Mouse (Mus musculus): ENCODE data around the gene Tbc1d20.
"Not testable (repeated sequence)": the region's sequence is repeated elsewhere in the genome, so short reads cannot be mapped to it uniquely, and the experiment has no call there.

Tbc1d20 gene

DNA sequence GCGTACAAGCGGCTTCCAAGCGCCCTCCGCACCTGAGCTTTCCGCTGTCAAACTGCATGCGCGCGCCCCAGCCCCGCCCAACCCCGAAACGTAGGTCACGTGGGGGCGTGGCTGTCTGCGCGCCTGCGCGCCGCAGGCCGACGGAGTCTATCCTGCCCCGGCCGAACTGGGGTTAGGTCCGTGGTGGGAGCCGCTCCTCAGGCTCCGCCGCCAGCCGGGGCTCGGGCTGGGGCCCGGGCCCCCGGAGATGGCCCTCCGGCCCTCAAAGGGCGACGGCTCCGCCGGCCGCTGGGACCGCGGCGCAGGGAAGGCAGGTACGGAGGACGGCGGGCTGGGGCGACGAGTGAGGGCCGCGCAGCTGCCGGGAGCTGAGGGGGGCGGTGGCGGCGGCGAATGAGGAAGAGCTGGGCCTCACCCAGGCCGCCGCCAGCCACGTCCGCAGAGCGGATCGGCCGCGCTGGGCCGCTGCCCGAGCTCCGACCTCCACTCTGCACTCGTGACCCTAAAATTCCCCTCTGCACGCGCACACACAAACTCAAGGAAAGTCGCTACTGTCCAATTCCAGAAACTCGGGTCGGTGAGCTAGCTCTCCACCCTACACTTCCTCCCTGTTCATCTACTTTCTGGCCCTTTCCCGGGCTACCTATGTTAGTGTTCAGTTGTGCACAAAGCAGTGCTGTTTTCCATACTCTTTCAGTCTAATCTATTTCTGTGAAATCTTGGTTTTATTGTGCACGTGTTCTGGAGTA is at the start of gene Tbc1d20:
TSS of gene Tbc1d20 (plus strand) at position 102 of the 749 bp plus-strand sequence.
- peak; percentile 94 for DNase-seq (ENCODE audit: low spot score)

DNA sequence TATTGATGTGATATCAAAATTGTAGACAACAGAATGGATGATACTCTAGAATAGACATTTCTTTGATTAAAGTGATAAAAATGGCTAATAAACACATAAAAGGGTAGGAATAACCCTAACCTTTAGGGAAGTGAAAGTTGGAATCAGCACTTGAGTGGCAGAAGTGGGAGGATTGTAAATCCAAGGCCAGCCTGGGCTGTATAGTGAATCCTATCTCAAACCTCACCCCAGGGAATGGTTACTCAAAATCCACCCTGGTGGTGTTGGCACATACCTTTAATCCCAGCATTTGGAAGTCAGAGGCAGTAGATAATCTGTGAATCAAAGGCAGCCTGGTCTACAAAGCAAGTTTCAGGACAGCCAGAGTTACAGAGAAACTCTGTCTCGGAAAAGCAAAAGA is 46.4 kb upstream of the Tbc1d20 start:
- DNase-seq (ENCODE audit: low spot score), result no peak

DNA sequence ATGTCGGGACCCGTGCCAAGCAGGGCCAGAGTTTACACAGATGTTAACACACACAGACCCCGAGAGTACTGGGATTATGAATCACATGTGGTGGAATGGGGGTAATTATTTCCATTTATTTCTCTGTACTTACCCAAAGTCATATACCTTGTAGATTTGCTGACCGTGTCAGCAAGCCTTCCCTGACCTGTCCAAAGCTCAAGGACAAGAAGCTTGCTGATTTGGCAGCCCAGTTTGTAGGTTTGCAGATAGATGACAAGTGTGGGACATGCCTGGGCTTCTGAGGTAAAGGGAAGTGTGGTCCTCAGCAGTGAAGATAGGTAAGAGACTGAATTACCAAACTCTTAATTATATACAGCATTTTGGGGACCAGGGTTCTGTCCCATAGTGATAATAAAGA is 43.1 kb upstream of the Tbc1d20 start:
- DNase-seq (ENCODE audit: low spot score), result no peak

DNA sequence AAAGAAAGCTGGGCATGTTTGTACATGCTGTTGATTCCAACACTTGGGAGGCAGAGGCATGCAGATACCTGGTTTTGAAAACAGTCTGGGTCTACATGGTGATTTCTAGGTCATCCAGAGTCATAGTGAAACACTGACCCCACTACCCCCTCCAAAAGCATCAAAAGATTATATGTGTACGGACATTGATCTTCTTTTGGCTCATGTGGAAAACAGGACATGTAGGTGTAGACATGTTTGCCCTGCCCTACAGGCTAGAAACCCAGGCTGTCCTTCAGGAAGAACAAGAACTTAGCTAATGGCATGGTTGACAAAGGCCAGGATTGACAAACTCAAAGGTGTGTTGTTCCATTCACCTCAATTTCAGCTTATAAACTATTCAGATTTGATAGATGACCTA is 33.9 kb upstream of the Tbc1d20 start:
- no peak for DNase-seq (ENCODE audit: low spot score)

DNA sequence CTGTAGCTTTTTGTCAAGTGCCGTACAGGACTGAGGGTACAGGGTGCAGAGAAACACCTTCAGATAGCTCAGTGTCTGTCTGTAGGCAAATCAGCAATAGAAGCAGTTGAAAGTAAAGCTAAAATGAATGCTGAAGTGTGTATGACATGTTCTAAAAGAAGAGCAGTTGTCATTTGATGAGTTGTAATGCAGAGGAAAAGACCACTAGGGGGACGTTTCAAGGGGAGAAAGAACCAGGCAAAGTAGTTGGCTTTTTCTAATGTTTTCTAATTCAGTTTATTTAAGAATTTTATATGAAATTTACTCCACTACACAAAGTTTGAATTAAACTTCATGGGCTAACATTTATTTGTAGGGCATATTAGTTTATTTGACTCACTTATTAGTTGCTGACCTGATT is 20.0 kb upstream of the Tbc1d20 start:
- DNase-seq (ENCODE audit: low spot score), result no peak

DNA sequence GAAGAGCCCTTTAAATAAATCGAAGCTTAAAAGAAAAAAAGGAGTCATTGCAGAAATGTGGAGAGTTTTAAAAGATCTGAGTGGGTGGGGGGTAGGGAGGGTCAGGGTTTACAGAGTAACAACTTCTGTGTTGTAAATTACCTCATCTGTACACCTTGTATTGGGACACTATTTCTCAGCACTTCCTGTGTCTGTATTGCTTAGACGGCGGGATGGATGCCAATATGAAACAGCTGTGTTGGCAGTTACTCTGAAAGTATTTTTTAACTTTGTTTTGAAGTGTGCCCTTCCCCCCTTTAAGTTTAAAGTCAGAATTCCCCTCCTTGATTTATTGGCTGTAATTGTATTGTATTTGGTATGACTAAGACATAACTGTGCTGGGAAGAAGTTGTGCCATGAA is 12.2 kb upstream of the Tbc1d20 start:
- no peak for DNase-seq (ENCODE audit: low spot score)

DNA sequence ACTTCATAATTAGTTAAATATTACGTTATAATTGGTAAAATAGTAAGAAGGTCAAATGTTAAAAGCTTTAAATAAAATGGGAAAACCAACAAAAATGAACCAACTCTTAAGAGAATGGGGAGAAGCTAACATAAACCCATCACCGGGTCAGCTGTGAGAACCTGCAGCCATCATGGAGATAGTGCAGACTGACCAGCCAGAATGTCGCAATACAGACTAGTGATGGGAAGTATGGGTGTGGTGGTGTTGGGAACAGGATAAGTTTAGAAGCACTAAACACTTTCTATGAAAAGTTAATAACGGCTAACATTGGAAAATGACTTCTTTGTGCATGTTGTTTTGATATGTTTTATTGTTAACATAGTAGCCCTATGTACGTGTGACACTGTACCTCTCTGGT is 6.1 kb upstream of the Tbc1d20 start:
- DNase-seq (ENCODE audit: low spot score), result no peak

DNA sequence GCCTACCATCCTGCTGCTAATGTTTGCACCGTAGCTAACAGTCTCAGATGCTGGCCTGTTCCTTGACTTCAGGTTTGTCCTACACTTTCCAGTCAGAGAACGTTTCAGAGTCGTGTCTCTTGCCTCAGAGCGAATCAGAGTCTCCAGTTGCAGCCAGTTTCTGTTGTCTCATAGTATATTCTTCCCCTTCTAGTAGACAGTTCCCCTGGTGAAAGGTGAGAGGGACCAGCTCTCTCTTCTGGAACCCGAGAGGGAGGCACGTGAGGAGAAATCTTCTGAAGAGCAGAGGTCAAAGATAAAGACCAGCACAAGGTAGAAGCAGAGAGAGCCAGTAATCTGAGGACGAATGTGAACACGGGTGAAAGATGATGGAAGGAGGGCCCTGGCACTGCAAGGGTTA is 5.6 kb upstream of the Tbc1d20 start:
- no peak for DNase-seq (ENCODE audit: low spot score)

DNA sequence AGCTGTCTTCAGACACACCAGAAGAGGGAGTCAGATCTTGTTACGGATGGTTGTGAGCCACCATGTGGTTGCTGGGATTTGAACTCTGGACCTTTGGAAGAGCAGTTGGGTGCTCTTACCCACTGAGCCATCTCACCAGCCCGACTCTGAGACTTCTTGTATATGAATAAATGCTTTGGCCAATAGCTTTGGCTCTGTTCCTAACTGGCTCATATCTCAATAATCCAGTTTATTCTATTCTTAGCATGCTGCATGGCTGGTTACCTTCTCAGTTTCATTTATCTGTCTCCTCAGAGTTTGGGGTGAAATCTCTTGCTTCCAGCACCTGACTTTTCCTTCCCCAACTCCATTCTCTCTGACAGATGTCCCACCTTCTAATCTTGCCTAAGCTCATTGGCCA is 4.0 kb upstream of the Tbc1d20 start:
- DNase-seq (ENCODE audit: low spot score), result not testable (repeated sequence)

DNA sequence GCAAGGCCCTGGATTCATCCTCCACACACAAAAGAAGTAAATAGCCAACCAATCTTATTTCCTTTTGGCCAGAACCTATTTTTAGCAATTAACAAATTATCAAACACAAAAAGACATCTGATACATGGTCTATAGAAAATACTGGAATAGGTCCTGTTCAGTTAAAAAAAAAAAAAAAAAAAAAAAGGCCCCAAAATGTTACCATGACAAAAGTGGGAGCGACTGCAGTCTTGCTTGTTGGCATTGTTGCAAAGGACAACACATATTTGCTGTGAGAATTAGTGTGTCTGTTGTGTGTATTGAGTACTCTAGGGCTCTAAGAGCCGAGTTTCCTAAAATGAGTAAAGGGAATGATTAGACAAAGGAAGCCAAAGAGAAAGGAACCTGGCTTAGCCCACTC is 1.2 kb upstream of the Tbc1d20 start:
- no peak for DNase-seq (ENCODE audit: low spot score)

DNA sequence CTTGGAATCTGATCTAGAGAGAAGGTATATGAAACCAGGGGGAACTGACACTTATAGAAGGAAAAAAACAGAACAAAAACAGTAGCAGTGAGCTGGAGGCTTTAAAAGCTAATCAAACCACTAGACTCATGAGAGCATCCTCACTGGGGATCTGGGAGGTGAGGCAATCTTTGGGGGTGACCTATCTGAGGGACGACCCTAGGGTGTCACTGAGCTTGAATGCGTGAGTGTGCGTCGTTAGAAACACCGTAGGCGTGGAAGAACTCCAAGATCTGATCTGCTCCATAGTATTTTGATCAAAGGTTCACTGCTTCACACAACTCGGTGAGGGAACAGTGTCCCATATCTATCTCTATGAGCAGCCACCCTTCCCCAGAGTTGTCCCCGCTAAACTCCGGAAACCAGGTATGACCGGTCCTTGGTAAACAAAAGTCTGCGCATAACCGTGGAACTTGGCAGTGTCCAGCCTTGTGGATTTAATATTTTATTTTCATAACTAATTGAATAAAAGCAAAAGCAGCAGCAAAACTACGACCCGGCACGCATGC is 375 bp upstream of the Tbc1d20 start:
- DNase-seq (ENCODE audit: low spot score), result no peak

DNA sequence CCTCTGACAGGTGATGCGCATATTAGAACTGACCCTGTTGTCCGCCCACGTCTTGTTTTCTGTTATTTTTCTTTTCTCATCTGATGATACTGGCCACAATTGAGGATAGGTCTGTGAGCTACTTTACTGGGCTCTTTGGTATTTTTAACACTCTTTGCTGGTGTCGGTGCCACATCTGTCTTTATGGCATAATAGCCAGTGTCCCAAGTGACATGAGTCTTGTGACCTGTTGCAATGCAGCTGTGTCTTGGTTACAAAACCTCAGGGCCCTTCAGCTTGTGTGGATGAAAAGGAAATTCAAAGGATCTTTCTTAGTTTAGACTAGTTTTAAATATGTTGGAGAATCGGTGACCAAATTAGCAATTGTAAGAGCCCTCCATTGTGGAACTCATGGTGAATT is 913 bp downstream of the Tbc1d20 start:
- no peak for DNase-seq (ENCODE audit: low spot score)

DNA sequence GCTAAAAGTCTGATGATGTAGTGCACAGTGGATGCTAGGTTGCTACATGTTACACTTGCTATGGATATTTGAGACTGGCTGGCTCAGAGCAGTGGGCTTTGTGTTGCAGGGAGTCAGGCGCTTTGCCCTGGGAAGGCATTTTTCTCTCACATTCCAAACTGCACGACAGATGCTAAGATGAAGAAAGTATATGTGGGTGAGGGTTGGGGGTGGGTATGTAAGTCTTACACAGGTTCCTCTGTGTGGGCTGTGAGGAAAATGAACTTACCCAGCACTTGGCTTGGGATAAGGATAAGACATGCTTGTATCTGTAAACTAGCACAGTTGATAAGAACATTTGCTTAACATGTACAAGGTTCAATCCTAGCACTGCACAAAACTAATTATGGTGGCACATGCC is 9.2 kb downstream of the Tbc1d20 start:
- DNase-seq (ENCODE audit: low spot score), result no peak

DNA sequence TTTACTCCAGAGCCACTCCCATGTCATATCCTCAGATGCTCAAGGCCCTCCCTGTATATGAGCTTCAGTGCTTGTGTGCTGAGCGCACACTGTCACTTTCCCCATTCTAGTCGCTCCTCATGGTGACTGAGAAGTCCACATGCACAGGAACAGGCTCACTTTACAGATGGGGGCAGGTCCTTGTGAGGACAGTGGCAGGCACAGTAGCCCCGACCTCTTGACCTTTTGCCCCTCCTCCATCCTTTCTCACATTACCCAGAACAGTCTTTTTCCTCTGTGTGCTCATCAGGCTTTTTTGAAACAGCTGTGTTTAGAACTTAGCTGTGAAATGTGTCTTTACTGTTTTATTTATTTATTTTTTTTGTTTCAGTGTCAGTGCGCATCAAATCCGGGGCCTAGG is 10.2 kb downstream of the Tbc1d20 start:
- DNase-seq (ENCODE audit: low spot score), result no peak

DNA sequence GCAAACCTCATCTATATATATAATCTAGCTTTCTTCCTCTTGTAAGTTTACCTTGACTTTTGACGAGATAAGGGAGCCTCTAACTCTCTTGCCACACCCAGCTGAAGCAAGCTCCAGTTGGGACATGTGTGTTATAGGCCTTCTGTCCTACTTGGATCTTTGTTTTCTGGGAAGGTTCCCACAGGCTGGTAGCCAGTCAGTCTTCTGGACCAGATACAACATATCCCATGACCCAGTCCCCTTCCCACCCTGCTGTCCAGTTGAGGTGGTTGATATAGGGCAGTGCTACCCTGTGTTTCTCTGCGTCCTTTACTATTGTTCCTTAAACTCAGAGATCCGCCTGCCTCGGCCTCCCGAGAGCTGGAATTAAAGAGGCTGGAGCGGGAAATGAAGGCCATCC is 11.9 kb downstream of the Tbc1d20 start:
- DNase-seq (ENCODE audit: low spot score), result no peak

DNA sequence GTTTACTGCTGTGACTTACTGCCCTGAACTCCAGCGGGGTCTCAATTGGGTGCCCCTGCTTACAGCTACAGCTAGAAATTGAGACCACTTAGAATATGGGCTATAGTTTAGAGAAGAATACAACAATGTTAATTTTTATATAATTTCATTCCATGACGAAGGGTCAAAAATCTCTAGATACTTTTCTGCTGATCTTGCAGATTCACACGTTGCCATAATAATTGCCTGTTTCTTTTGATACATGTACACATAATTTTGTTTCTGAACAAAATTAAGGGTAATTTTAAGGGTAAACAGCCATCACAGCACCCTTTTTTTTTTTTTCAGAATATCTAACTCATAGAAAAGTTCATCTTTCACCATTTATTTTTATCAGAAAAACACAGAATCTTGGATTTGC is 13.6 kb downstream of the Tbc1d20 start:
- DNase-seq (ENCODE audit: low spot score), result no peak

DNA sequence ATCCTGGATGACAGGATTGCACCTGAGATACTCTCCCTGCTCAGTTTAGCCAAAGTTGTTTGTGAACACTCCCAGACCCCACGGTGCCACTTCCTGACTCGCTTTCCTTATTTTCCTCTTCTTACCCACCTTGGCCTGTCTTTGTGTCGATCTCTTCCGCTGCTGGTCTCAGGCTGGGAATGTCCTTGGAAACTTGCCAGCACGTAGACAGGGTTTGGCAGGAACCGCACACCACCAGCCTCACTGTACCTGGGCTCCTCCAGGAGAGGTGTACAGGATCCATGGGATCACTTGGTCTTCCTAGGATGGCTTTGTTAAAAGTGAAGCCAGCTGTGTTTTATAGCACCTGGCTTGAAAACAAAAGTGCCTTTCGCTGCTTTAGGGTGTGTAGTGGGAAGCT is 19.4 kb downstream of the Tbc1d20 start:
- DNase-seq (ENCODE audit: low spot score), result no peak

DNA sequence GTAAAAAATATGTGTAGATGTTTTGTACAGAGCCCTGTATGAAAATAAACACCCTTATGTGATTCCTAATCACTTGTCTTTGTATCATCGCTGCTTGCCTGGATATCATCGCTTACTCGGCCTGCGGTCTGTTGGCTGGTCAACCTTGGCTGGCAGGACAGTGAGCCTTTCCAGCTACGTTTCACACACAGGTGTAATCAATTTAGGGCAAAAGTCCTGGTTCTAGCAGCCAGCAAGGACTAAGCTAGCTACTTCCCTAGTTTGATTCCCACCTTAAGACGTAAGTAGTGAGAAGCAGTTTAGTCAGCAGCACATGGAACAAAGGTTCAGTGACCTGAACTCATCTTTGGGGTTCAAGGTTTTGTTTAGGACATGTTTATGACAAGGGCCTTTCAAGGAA is 20.3 kb downstream of the Tbc1d20 start:
- DNase-seq (ENCODE audit: low spot score), result no peak

DNA sequence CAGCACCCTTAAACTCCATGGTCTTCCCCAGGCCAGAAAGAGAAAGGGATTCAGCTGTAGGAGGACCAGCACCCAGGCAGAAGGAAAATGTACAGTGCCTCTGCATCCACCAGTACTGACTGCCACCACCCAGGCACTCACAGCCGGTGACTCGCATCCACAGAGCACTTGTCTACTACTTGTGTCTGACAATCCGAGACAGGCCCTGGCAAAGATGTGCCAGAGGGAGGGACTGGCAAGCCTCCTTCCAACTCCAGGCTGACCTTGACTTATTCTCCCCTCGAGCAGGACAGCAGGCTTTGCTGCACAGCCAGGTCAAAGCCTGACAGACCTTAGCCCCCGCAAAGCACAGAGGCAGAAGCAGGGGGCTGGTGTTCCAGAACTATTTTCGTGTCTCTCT is 23.4 kb downstream of the Tbc1d20 start:
- DNase-seq (ENCODE audit: low spot score), result peak; percentile 38

DNA sequence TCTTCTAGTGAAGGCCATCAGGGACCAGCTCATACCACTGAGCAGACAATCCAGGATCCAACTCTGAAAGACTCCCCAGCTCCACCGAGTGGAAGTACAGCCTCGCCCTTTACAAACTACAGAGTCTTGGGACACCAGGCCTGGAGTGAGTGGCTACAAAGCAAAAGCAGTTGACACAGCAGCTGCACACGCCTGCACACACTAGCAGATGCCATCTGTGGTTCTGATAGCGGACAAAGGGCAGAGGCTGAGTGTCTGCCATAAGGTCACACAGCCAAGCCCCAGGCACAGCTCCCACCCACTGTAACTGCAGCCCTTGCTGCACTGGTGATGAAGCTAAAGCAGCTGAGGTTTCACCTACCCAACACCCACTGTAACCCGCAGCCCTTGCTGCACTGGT is 27.9 kb downstream of the Tbc1d20 start:
- no peak for DNase-seq (ENCODE audit: low spot score)

DNA sequence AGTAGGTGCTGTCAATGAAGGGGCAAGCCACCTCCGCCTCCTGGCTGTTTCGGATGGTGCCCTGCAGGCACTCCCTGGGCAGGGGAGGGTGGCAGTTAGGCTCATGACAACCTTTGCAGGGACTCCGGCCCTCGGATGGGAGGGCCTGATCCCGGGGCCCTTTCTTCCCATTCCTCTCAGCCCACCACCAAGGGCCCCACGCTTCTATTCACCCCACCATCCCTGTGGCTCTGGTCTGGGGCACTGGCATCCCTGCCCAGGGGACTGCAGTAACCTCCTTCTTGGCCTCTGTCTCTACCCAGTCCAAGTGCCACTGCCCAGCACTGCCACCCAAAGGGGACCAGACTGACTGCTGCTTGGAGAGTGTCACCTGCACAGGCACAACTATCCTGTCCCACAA is 28.6 kb downstream of the Tbc1d20 start:
- DNase-seq (ENCODE audit: low spot score), result no peak

DNA sequence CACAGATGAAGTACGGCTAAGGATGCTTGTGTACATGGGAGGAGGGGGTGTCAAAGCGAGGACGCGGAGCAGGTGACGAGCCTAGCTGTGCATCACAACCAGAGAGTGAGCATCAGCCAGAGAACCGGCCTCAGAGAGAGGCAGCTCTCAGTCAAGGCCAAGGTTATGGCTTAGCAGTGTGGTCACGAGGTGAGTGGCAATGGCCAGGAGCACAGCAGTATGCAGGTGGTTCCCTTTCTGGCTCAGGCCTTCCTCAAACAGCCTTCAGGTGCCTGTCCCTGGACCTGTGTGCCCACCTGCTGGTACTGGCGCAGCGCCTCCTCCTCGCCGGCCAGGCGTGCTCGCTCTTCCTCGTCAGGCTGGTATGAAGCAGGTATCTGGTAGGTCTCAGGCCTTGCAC is 30.3 kb downstream of the Tbc1d20 start:
- no peak for DNase-seq (ENCODE audit: low spot score)

DNA sequence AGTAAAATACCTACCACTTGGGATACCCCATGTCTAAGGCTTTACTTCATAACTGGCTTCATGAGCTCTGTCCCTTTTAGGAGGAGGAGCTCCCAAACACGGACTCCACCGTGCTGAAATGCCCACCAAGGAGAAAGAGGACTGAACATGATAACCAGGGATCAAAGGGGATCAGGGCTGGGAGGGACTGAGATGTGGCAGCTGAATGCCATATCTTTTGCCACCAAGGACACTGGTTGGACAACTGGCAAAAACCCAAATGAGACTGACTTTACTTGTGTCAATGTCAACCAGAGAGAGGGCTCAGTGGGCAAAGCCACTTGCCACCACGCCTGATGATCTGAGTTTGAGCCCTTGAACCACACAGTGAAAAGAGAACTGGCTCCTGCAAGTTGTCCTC is 31.2 kb downstream of the Tbc1d20 start:
- no peak for DNase-seq (ENCODE audit: low spot score)

DNA sequence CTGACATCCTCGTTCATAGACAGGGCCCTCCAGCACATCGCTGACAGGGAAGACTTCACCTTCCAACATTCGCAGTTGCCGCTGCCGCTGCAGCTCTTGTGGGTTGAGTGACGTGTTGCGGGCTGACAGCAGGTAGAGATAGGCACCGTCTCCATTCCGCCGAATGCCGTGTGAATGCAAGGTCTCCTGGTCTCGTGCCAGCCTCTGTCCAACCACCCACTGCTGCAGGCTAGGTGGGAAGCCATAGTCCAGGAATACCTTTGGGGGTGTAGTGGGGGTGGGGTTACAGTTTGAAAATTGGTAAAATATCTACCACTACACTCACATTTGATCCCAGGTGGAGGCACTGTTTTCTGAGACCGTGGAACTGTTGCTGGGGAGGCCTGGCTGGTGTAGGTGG is 32.5 kb downstream of the Tbc1d20 start:
- DNase-seq (ENCODE audit: low spot score), result no peak

Data from testis, postnatal 14 days (tissue).